Mouse (Mus musculus) v-Abl transformed pro-B cells (cell line): ENCODE measurements around the gene Nlrp6.

Experiments
- in situ Hi-C, 2 experiments: fragments of 400-800 bp; cut with MboI; formaldehyde crosslinking; loops; one replicate each; pipeline ENCODE4 v1.15.1; 2025; ENCODE audit not compliant: unreplicated experiment in 2 of 2

Nlrp6 gene

DNA sequence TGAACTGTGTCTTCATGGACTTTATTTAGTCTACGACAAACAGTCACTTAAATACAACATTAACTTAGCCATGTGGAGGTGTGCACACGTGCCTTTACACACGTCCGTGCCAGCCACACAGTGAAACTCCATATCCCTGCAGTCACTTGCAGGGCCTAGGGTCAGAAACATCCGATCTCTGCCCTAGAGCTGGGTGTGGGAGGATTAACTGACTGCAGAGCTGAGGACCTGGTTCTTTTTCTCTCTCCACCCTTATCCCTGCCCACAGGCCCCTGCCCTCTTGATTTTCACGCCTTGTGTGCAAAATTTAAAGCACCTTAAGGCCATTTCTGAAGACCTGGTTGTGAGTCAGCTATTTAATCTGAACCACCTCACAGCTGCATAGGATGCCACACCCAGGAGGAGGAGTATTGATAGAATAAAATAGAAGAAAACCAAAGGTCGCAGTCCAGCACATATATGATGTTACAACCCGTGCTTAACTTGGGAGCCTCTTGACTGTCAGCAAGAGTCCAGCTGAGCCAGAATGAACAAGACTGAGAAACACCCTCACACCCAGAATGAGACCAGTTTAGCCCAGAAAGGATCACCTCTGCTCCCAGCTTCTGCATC lies at the start of gene Nlrp6:
Gene Nlrp6, plus strand, starts transcription at position 485 of the 612 bp plus-strand sequence.
- in situ Hi-C loops = no loop called here

DNA sequence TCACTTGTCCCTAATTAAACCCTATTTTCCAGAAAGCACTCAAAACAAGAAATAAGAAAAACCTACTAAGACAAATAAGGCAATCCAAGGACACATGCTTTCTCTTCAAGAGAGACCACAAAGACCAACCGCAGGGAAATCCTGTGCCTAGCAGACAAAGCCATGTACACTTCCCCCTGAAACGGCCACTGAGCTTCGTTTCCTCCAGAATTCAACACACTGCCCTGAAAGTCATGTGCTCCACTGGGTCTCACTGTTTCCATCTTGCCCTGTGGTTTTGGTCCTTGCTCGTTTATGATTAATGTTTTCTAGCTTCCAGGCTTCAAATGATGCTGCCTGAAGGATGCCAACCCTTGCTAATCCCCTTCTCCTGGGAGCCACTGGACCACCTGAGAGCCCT lies 46.5 kb upstream of the Nlrp6 start:
- in situ Hi-C loops = loop anchor here in 1 of 2 experiments (10.0 to 25.0 kb wide), 2 partner anchors 581 to 1462 kb away; partner anchors contain the start of gene Pnpla2

DNA sequence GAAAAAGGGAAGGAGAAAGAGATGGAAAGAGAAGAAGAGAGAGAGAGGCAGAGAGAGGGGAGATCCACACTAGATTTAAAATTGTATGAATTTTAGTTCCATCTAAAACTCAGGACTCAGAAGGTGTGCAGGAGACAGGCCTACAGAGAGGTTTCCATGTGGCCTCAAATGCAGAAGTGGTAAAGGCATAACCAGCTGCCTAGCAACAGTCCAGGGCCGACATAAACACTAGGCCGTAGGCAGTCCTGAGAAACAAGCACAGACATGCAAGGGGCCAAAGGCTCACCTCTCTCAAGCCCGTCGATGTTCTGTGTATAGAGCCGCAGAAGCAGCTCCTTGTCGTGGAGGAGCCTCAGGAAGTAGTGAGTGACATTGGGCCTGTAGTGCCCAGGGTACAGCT lies 43.3 kb upstream of the Nlrp6 start:
- in situ Hi-C loops = loop anchor here in 1 of 2 experiments (10.0 to 25.0 kb wide), 2 partner anchors 577 to 1965 kb away; partner anchors contain the start of genes Bnip3 and Pnpla2

GRCm38 (mm10) chr7:140879355-140879754 lies 41.3 kb upstream of the Nlrp6 start:
- in situ Hi-C loops = loop anchor here in 1 of 2 experiments (10.0 to 25.0 kb wide), 2 partner anchors 575 to 1967 kb away; partner anchors contain the start of genes Bnip3 and Pnpla2

DNA sequence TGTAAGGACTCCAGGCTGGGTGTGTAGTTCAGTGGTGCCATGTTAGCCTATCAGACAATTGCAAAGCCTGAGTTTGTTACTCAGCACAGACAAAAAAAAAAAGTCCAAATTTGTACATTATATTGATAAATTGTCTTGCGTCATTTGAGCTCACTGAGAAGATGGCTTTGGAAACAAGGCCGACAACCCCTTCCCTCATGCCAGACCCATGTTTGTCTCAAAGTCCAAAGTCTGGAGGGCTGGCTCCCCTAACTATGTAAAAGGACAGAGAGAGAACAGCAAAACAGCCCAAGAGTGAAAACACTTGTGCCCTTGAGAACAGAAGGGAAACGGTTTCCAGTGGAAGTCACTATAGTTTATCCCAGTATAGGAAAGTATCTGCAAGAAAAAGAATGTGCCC lies 40.3 kb upstream of the Nlrp6 start:
- in situ Hi-C loops = loop anchor here in 1 of 2 experiments (25.0 kb wide), 1 partner anchor 1968 kb away; the partner anchor contains the start of gene Bnip3

DNA sequence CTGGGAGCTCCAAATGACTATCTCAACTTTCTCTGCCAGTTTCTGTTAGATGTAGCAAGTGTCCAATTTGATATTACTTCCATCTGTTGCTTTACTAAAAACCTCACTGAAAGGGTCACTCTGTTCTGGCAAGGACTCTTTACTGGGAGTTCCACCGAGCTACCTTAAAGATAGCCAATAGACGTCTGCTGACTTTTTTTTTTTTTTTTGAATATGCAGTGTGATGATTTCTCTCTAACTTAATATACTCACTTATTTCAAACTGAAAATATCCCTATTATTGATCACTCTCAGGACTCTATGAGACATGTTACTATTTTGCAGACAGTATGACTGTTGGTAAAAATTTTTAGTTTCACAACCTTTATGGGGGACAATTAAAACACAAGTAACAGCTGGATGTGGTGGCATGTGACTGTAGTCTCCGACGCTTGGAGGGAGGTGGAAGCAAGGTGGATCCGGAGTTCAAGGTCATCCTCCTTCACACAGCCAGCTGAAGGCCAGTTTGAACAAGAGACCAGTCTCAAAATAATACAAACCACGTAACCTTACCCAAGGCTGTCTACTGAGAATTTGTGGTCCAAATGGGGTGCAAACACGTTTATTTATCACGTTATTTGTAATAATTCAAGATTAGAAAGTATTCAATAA lies 39.7 kb upstream of the Nlrp6 start:
- in situ Hi-C loops = loop anchor here in 1 of 2 experiments (25.0 kb wide), 1 partner anchor 1969 kb away; the partner anchor contains the start of gene Bnip3

DNA sequence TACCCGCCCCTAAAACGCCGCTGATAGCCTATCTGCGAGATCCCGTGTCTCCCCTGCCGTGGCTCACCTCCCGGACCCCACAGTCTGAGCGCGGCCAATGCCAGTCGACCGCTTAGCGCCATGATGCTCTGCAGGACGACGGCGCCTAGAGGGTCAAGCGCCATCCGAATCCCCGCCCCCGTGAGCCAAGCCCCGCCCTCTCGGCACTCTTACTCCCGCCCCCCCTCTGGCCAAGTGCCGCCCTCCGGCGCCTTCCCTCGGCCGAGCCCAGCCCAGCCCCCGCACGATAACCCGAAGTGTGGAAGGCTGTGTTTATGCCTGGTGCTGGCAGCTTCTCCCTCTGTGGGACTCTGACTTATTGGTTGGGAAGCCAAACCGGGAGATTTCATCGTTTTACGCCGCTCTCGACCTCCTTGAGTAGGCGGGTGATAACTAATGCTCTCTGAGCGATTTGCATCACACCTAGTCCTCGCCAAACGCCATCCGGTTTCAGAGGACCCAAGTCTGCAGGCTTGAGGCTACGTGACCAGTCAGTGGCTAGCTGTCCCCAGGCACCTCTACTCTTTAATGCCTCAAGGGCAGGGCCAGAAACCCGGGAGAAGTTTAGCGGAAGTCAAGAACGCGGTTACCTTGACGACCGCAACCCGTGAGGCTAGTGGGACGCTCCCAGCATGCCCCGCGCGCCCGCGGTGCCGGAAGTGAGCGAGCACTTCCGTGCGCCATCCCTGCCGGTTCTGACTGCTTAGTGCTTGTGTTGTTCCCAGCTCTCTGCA lies 38.8 kb upstream of the Nlrp6 start, which contains the start of the genes Psmd13 and Sirt3:
Gene Psmd13, plus strand, starts transcription at position 273 of the 773 bp plus-strand sequence.
Gene Sirt3, minus strand, starts transcription at position 614 of the 773 bp plus-strand sequence.
- in situ Hi-C loops = loop anchor here in 1 of 2 experiments (25.0 kb wide), 1 partner anchor 1970 kb away; the partner anchor contains the start of gene Bnip3

- in situ Hi-C loops = loop anchor here in 1 of 2 experiments (25.0 kb wide), 1 partner anchor 1970 kb away; the partner anchor contains the start of gene Bnip3
Observed at GRCm38 (mm10) chr7:140882469-140882803, 38.3 kb upstream of the Nlrp6 start.

GRCm38 (mm10) chr7:140890636-140891035 lies 30.1 kb upstream of the Nlrp6 start:
- in situ Hi-C loops = loop anchor here in 1 of 2 experiments (25.0 kb wide), 1 partner anchor 1978 kb away; the partner anchor contains the start of gene Bnip3

DNA sequence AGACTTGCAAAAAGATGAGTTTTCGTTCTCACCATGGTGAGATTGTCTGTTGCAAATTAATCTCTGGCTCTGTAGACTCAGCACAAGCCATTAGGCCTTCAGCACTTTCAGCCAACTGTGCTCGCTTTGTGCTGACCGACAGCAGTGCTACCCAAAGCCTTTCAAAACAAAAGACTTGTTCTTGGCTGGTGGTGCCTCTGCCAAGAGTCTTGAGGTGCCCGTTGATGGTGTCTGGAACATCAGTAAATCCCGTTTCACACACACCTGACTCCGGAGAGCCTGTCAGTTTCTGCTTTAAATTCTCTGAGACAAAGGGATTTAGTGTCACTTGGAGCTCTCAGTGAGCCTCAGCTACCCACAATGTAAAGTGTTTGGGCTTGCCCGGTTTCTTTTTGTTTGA lies 26.7 kb upstream of the Nlrp6 start:
- in situ Hi-C loops = loop anchor here in 1 of 2 experiments (25.0 kb wide), 1 partner anchor 1982 kb away; the partner anchor contains the start of gene Bnip3

DNA sequence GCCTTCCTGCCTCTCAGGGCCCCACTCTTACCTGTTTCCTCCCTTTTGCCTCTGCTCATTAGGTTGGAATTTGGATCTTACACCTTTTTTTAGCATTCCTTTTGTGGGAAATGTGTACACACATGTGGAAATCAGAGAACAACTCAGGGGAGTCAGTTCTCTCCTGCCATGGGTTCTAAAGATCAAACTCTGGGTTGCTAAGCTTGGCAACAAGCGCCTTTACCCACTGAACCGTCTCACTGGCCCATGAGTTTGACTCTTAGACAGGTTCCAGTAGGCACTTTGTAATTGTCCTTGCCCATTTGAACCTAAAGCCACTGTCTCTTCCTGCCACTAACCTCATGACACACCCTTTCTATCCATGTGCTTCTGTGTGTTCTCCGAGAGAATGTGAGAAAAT lies 26.1 kb upstream of the Nlrp6 start:
- in situ Hi-C loops = loop anchor here in 1 of 2 experiments (25.0 kb wide), 1 partner anchor 1982 kb away; the partner anchor contains the start of gene Bnip3

- in situ Hi-C loops = loop anchor here in 1 of 2 experiments (25.0 kb wide), 1 partner anchor 1986 kb away; the partner anchor contains the start of gene Bnip3
Observed at GRCm38 (mm10) chr7:140897863-140898262, 22.8 kb upstream of the Nlrp6 start.

GRCm38 (mm10) chr7:140899121-140899520 lies 21.6 kb upstream of the Nlrp6 start:
- in situ Hi-C loops = loop anchor here in 1 of 2 experiments (25.0 kb wide), 1 partner anchor 1987 kb away; the partner anchor contains the start of gene Bnip3

DNA sequence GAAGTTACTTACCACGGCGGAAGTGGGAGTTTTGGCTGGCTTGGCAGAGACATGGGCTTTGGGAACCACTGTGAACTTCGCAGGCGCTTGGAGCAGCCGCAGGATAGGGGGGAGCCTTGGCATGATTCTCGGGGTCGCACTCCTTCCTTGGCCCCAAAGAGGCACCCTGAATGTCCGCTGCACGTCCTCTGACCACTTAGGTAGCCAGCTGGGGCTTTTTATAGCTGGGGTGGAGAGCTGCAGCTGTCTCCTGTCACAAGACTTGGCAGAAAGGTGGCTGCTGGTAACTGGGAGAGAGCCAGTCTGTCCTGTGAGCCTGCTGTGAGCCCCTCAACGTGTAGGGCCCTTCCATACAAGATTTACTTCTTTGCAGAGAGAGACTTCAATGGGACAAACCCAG lies 20.5 kb upstream of the Nlrp6 start, which contains the start of gene Cox8b:
Gene Cox8b, minus strand, starts transcription at position 227 of the 400 bp plus-strand sequence.
- in situ Hi-C loops = loop anchor here (5.0 to 10.0 kb wide), 3 partner anchors 58 to 935 kb away; no protein-coding TSS in a partner anchor

DNA sequence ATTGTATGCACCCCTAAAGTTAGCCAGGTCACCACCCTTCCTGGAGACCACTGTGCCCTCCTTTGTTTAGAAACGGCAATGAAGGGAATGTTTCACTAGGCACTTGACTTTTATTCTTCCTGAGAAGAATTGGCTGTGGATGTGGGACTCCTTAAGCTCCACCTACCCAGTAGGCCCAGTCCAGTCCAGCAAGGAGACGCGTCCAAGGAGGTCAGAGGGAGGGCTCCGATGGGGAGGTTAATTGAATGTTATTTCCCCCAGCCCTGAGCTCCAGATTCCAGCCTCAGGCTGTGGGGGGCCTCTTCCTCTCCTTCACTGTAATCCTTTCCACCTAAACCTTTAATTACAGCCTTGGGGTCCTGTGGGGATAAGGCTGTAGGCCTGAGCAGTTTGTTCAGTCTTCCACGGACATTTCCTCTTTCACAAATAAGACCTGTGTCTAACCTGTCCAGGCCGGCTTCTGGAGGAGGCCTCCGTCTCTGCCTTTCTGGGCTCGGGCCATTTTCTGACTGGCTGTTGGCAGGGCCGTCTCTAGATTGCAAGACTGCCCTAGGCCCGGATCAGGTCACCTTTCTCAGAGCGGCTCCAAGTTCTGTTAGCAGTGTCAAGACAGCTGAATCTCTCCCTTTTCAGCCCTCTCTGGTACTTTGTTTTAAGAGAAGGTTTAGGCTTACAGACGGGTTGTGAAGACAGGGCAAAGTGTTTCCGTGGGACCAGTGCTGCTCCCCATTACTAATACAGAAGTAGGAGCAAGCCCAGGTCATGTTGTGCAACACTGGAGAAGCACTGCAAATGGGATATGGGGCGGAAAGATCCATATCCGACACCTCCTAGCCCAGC lies 18.4 kb upstream of the Nlrp6 start:
- in situ Hi-C loops = loop anchor here (5.0 to 10.0 kb wide), 3 partner anchors 60 to 937 kb away; no protein-coding TSS in a partner anchor

- in situ Hi-C loops = loop anchor here (5.0 to 10.0 kb wide), 3 partner anchors 61 to 938 kb away; no protein-coding TSS in a partner anchor
Observed at GRCm38 (mm10) chr7:140903212-140903611, 17.5 kb upstream of the Nlrp6 start.

- in situ Hi-C loops = loop anchor here (5.0 to 10.0 kb wide), 3 partner anchors 142 to 941 kb away; no protein-coding TSS in a partner anchor
Observed at GRCm38 (mm10) chr7:140905642-140906081, 15.0 kb upstream of the Nlrp6 start.

DNA sequence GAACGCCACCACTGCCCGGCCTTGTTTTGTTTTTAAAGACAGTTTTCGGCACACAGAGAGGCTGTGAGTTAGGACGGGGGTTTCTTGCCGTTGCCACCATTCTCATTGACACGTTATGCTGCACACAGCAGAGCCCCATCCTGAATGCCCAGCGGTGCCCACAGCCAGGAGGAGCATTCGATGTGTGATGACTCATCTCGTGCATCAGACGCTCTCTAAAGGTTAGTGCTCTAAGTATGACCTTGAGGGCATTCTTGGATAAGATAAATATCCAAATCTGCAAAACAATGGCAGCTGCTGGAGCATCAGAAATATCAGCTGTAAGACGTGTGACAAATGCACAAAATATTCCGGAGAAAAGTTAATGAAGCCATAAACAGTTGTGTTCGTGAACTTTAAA lies 13.6 kb upstream of the Nlrp6 start:
- in situ Hi-C loops = loop anchor here (5.0 to 10.0 kb wide), 3 partner anchors 140 to 942 kb away; no protein-coding TSS in a partner anchor

- in situ Hi-C loops = loop anchor here (5.0 to 10.0 kb wide), 3 partner anchors 140 to 943 kb away; no protein-coding TSS in a partner anchor
Observed at GRCm38 (mm10) chr7:140907697-140908096, 13.0 kb upstream of the Nlrp6 start.
